35 mouse cellular contexts compared by ENCODE assay signal in the genomic region with DNA sequence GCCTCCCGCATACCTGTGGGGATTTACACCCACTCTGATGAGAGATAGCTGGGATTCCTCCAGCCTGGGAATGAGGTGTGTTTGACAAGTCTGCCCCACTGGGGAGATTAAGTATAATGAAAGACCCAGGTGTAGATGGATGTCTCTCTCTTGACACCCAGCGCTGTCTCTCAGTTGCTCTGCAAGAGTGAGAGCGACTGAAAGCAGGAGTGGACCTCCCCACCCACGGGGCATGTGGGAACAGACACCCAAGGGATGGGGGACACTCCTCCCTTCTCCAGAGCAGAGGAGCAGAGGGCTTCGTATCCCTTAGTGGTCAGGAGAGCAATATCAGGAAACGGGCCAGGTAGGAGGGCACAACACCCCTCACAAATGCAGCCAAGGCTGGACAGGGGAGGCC. TPM values are rescaled to one million over a fixed set of nuclear protein-coding genes. Genes with fewer than 3 reads are reported as not detected.
DNase-seq lines count a peak whose midpoint lies in the region; ATAC-seq and TF ChIP-seq lines count a peak whose summit lies in the region.
"Had no signal": no experiment of that assay in that cellular context is flagged by ENCODE, and none has a peak within 500 bp of the region (broad histone marks: within the 10 kb centered on the region; RNA-seq: fewer than 3 reads in every experiment).

No protein-coding gene starts in this region.

- no peak for DNase-seq in heart, embryonic 10.5 days (ENCODE audit: low spot score)
- DNase-seq in heart, postnatal 10 days: no peak
- DNase-seq in midbrain, embryonic 10.5 days (ENCODE audit: low spot score): no peak
- DNase-seq: adrenal gland, adult 2 months; B cell, adult 2 months; cerebellum, adult 8-10 months; gastrocnemius, postnatal 36 days; kidney, adult 18-20 months; kidney, postnatal 25 days; lung, postnatal 36 days; right cerebral cortex, postnatal 25 days; thymus, adult 18-20 months; thymus, postnatal 25 days had no signal

- no peaks in the 10 kb centered on the region for H3K9me3 ChIP-seq in heart, embryonic 10.5 days
- no peaks in the 10 kb centered on the region for H3K9me3 ChIP-seq in midbrain, embryonic 10.5 days (replicated peaks)
- no peaks in the 10 kb centered on the region for H3K9me3 ChIP-seq in midbrain, embryonic 15.5 days
- no peaks in the 10 kb centered on the region for H3K9me3 ChIP-seq in embryonic facial prominence, embryonic 13.5 days
- H3K9me3 ChIP-seq: embryonic facial prominence, embryonic 12.5 days; kidney, embryonic 15.5 days; limb, embryonic 12.5 days; liver, embryonic 15.5 days; lung, embryonic 15.5 days; midbrain, embryonic 13.5 days; neural tube, embryonic 15.5 days; stomach, embryonic 15.5 days had no signal

- H3K4me1 ChIP-seq in heart, embryonic 10.5 days: peaks cover 46% of the 10 kb centered on the region
- peaks cover 33% of the 10 kb centered on the region for H3K4me1 ChIP-seq in midbrain, embryonic 10.5 days
- peaks cover 10% of the 10 kb centered on the region for H3K4me1 ChIP-seq in midbrain, embryonic 15.5 days
- peaks cover 30% of the 10 kb centered on the region for H3K4me1 ChIP-seq in embryonic facial prominence, embryonic 13.5 days
- peaks cover 29% of the 10 kb centered on the region for H3K4me1 ChIP-seq in olfactory bulb, adult 2 months (ENCODE audit: control insufficient read depth, insufficient read depth, low read length)

- peak overlapping the region; percentile 80 for H3K27ac ChIP-seq in heart, embryonic 10.5 days
- 0 out of 2 replicates have a peak overlapping the region, but pooled peaks have one; percentile 13 for H3K27ac ChIP-seq in midbrain, embryonic 10.5 days (replicated peaks)
- no peak overlapping the region for H3K27ac ChIP-seq in midbrain, embryonic 15.5 days
- H3K27ac ChIP-seq in embryonic facial prominence, embryonic 13.5 days: peak overlapping the region; percentile 34; the same call in 1 of the 2 replicates
- 0 out of 2 replicates have a peak overlapping the region, but pooled peaks have one; percentile 93 for H3K27ac ChIP-seq in olfactory bulb, adult 2 months (ENCODE audit: insufficient read depth, low read depth, low read length)
- H3K27ac ChIP-seq: hindbrain, embryonic 14.5 days; kidney, embryonic 15.5 days; limb, embryonic 12.5 days; liver, embryonic 15.5 days; lung, embryonic 15.5 days; midbrain, embryonic 13.5 days; neural tube, embryonic 15.5 days; stomach, embryonic 15.5 days had no signal

- H3K27me3 ChIP-seq in heart, embryonic 10.5 days (ENCODE audit: insufficient read depth, poor library complexity, severe bottlenecking): no peaks in the 10 kb centered on the region
- no peaks in the 10 kb centered on the region for H3K27me3 ChIP-seq in midbrain, embryonic 10.5 days (ENCODE audit: low read depth, poor library complexity, severe bottlenecking)
- no peaks in the 10 kb centered on the region for H3K27me3 ChIP-seq in midbrain, embryonic 15.5 days (replicated peaks)
- H3K27me3 ChIP-seq in embryonic facial prominence, embryonic 13.5 days: no peaks in the 10 kb centered on the region
- H3K27me3 ChIP-seq: embryonic facial prominence, embryonic 12.5 days; kidney, embryonic 15.5 days; limb, embryonic 12.5 days; liver, embryonic 15.5 days; lung, embryonic 15.5 days; midbrain, embryonic 13.5 days; neural tube, embryonic 15.5 days; stomach, embryonic 15.5 days had no signal

- no peak overlapping the region for H3K4me3 ChIP-seq in heart, embryonic 10.5 days
- no peak overlapping the region for H3K4me3 ChIP-seq in midbrain, embryonic 10.5 days
- no peak overlapping the region for H3K4me3 ChIP-seq in midbrain, embryonic 15.5 days
- no peak overlapping the region for H3K4me3 ChIP-seq in embryonic facial prominence, embryonic 13.5 days
- H3K4me3 ChIP-seq in olfactory bulb, adult 2 months (ENCODE audit: insufficient read depth, low read depth, low read length): no peak overlapping the region
- H3K4me3 ChIP-seq: embryonic facial prominence, embryonic 12.5 days; erythroblast, embryonic 14.5 days; kidney, embryonic 15.5 days; limb, embryonic 12.5 days; liver, embryonic 15.5 days; lung, embryonic 15.5 days; midbrain, embryonic 13.5 days; neural tube, embryonic 15.5 days; stomach, embryonic 15.5 days had no signal

- no peak for TF ChIP-seq CTCF in olfactory bulb, adult 2 months (IDR thresholded peaks at IDR 0.05; ENCODE audit: insufficient read depth, low read depth, low read length)

- 48% methylated on average over 6 of the region's 6 CpGs for WGBS in heart, embryonic 10.5 days
- 77% methylated on average over 6 of the region's 6 CpGs for WGBS in midbrain, embryonic 10.5 days
- WGBS in midbrain, embryonic 15.5 days: 85% methylated on average over 6 of the region's 6 CpGs
- WGBS in embryonic facial prominence, embryonic 13.5 days: 60% methylated on average over 6 of the region's 6 CpGs
- 81% methylated on average over 6 of the region's 6 CpGs for WGBS in olfactory bulb, adult 2 months

- no peak for ATAC-seq in midbrain, embryonic 15.5 days (replicated peaks)
- no peak for ATAC-seq in embryonic facial prominence, embryonic 13.5 days (ENCODE audit: insufficient number of reproducible peaks, insufficient read depth, low FRiP score, low TSS enrichment, low read depth)
- ATAC-seq in erythroid progenitor cell, adult 5-6 weeks (replicated peaks; ENCODE audit: low FRiP score, poor library complexity, severe bottlenecking): no peak
- ATAC-seq: activated CD4-positive, CD25-positive, alpha-beta regulatory T cell, adult 4 months; forebrain, embryonic 14.5 days; inflammation-experienced regulatory T-cells, adult 6 months; midbrain, embryonic 13.5 days had no signal

- no peak for TF ChIP-seq POLR2A in olfactory bulb, adult 2 months (IDR thresholded peaks at IDR 0.05; ENCODE audit: insufficient read depth, low read depth, low read length)

- intact Hi-C loops in heart, postnatal 10 days (cut with DNase I): no loop called here

- H3K36me3 ChIP-seq in heart, embryonic 10.5 days: no peaks in the 10 kb centered on the region
- no peaks in the 10 kb centered on the region for H3K36me3 ChIP-seq in midbrain, embryonic 10.5 days
- no peaks in the 10 kb centered on the region for H3K36me3 ChIP-seq in midbrain, embryonic 15.5 days (replicated peaks)
- no peaks in the 10 kb centered on the region for H3K36me3 ChIP-seq in embryonic facial prominence, embryonic 13.5 days
- H3K36me3 ChIP-seq: embryonic facial prominence, embryonic 12.5 days; kidney, embryonic 15.5 days; limb, embryonic 12.5 days; liver, embryonic 15.5 days; lung, embryonic 15.5 days; midbrain, embryonic 13.5 days; neural tube, embryonic 15.5 days; stomach, embryonic 15.5 days had no signal

- H3K4me2 ChIP-seq in midbrain, embryonic 15.5 days: no peak overlapping the region
- no peak overlapping the region for H3K4me2 ChIP-seq in embryonic facial prominence, embryonic 13.5 days
- H3K4me2 ChIP-seq: embryonic facial prominence, embryonic 12.5 days; heart, embryonic 11.5 days; hindbrain, embryonic 14.5 days; kidney, embryonic 15.5 days; limb, embryonic 12.5 days; liver, embryonic 15.5 days; lung, embryonic 15.5 days; midbrain, embryonic 13.5 days; neural tube, embryonic 15.5 days; stomach, embryonic 15.5 days had no signal

- H3K9ac ChIP-seq in midbrain, embryonic 15.5 days: no peak overlapping the region
- no peak overlapping the region for H3K9ac ChIP-seq in embryonic facial prominence, embryonic 13.5 days
- H3K9ac ChIP-seq: embryonic facial prominence, embryonic 12.5 days; hindbrain, embryonic 14.5 days; kidney, embryonic 15.5 days; limb, embryonic 12.5 days; liver, embryonic 15.5 days; lung, embryonic 15.5 days; midbrain, embryonic 13.5 days; neural tube, embryonic 15.5 days; stomach, embryonic 15.5 days had no signal

RNA-seq across cellular contexts. Expression of gene Ninj2, which starts 14.9 kb away (rescaled TPM):
- not detected in 2 replicates for polyA plus RNA-seq in heart, embryonic 10.5 days (2016; fragmentation: Nextera tagmentation; extraction: Ambion mirVana)
- not detected for total RNA-seq in heart, postnatal 10 days (2021)
- polyA plus RNA-seq in midbrain, embryonic 10.5 days (2016; fragmentation: Nextera tagmentation; extraction: Ambion mirVana): not detected in 2 replicates
- polyA plus RNA-seq in midbrain, embryonic 15.5 days (2015; fragmentation: Nextera tagmentation; extraction: Ambion mirVana): not detected in 2 replicates
- polyA plus RNA-seq in embryonic facial prominence, embryonic 13.5 days (2015; fragmentation: Nextera tagmentation; extraction: Ambion mirVana): not detected in 2 replicates
- polyA plus RNA-seq in olfactory bulb, adult 2 months (2012; ENCODE audit: insufficient read depth, insufficient read length, low replicate concordance, missing spikeins): not detected in 2 replicates
- total RNA-seq in erythroid progenitor cell, adult 5-6 weeks (2015; ENCODE audit: low replicate concordance): 3.6 TPM in 1 of 2 replicates, not detected in the other
- total RNA-seq in erythroid progenitor cell, adult 5-6 weeks (2017; ENCODE audit: low replicate concordance): not detected in 2 replicates
- total RNA-seq: adrenal gland, adult 2 months; adrenal gland, postnatal 4 days; gastrocnemius, postnatal 36 days; hematopoietic stem cell, adult 5-6 weeks; liver, adult 2 months; megakaryocyte, adult 5-6 weeks had no signal
- polyA plus RNA-seq: adrenal gland, adult 2 months; embryonic facial prominence, embryonic 12.5 days; erythroblast, embryonic 14.5 days; forebrain, embryonic 14.5 days; heart, embryonic 11.5 days; hindbrain, embryonic 14.5 days; kidney, embryonic 15.5 days; limb, embryonic 12.5 days; liver, adult 2 months; midbrain, embryonic 13.5 days; stomach, embryonic 15.5 days had no signal
